In the genomic region with DNA sequence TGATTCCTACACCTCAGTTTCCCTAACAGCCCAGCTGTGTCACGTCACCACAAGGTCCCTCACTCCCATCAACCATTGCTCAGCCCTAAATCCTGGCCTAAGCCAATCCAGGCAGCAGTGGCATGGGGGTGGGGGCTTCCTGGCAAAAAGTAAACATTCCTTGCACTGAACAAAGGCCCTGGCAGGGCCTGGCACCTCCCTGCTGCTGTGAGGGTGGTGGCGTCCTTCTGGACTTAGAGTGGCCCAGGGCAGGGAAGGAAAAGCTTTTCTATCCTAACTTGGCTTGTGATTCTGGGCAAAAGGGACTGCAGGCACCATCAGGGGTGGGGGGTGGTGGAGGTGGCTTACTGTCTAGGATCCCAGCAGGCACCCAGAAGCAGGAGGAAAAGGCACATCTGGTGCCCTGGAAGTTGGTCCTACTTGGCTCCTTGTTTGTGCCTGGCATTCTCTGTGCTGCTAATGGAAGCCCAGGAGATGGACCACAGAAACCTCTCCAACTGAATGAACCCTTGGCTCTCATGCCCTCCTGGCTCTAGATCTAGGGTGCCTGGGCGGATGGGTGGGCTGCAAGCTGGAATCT, we compare ENCODE assay signal across 10 mouse cellular contexts. TPM values are rescaled to one million over a fixed set of nuclear protein-coding genes. Genes with fewer than 3 reads are reported as not detected.
DNase-seq lines count a peak whose midpoint lies in the region; ATAC-seq and TF ChIP-seq lines count a peak whose summit lies in the region.
"Had no signal": no experiment of that assay in that cellular context is flagged by ENCODE, and none has a peak within 500 bp of the region (broad histone marks: within the 10 kb centered on the region; RNA-seq: fewer than 3 reads in every experiment).

No protein-coding gene starts in this region.

- no peak for TF ChIP-seq EP300 in stomach, postnatal 0 days (optimal IDR thresholded peaks at IDR 0.05)

- H3K36me3 ChIP-seq in midbrain, embryonic 13.5 days, result peaks cover 44% of the 10 kb centered on the region
- no peaks in the 10 kb centered on the region; the same call in 1 of the 2 replicates for H3K36me3 ChIP-seq in midbrain, embryonic 11.5 days (ENCODE audit: control insufficient read depth, insufficient read depth, low read length)
- peaks cover 18% of the 10 kb centered on the region for H3K36me3 ChIP-seq in limb, embryonic 15.5 days
- no peaks in the 10 kb centered on the region; the same call in 1 of the 2 replicates for H3K36me3 ChIP-seq in stomach, postnatal 0 days (ENCODE audit: control insufficient read depth, insufficient read depth, low read length)

- 0 out of 2 replicates have a peak overlapping the region, but pooled peaks have one; percentile 21 for H3K27ac ChIP-seq in midbrain, embryonic 13.5 days
- H3K27ac ChIP-seq in midbrain, embryonic 11.5 days (ENCODE audit: low read depth, low read length), result no peak overlapping the region
- H3K27ac ChIP-seq in limb, embryonic 15.5 days, result peak overlapping the region; percentile 79
- peak overlapping the region; percentile 82 for H3K27ac ChIP-seq in stomach, postnatal 0 days (replicated peaks)

- H3K9ac ChIP-seq in midbrain, embryonic 13.5 days (replicated peaks), result no peak overlapping the region; the same call in 1 of the 2 replicates
- no peak overlapping the region for H3K9ac ChIP-seq in midbrain, embryonic 11.5 days (ENCODE audit: low read length)
- no peak overlapping the region for H3K9ac ChIP-seq in limb, embryonic 15.5 days
- H3K9ac ChIP-seq in stomach, postnatal 0 days (ENCODE audit: low read length), result no peak overlapping the region

- H3K9me3 ChIP-seq in midbrain, embryonic 13.5 days, result no peaks in the 10 kb centered on the region
- no peaks in the 10 kb centered on the region for H3K9me3 ChIP-seq in midbrain, embryonic 11.5 days (ENCODE audit: control insufficient read depth, low read length)
- no peaks in the 10 kb centered on the region for H3K9me3 ChIP-seq in limb, embryonic 15.5 days
- H3K9me3 ChIP-seq in stomach, postnatal 0 days (ENCODE audit: control insufficient read depth, low read length), result no peaks in the 10 kb centered on the region

- 74% methylated on average over 3 of the region's 3 CpGs for WGBS in midbrain, embryonic 13.5 days
- 82% methylated on average over 3 of the region's 3 CpGs for WGBS in midbrain, embryonic 11.5 days
- 66% methylated on average over 3 of the region's 3 CpGs for WGBS in limb, embryonic 15.5 days
- 42% methylated on average over 3 of the region's 3 CpGs for WGBS in stomach, postnatal 0 days

- no peaks in the 10 kb centered on the region for H3K27me3 ChIP-seq in midbrain, embryonic 13.5 days
- no peaks in the 10 kb centered on the region for H3K27me3 ChIP-seq in midbrain, embryonic 11.5 days (ENCODE audit: control insufficient read depth, insufficient read depth, low read length)
- no peaks in the 10 kb centered on the region for H3K27me3 ChIP-seq in limb, embryonic 15.5 days
- no peaks in the 10 kb centered on the region for H3K27me3 ChIP-seq in stomach, postnatal 0 days (ENCODE audit: control insufficient read depth, insufficient read depth, low read length)

- H3K4me3 ChIP-seq in midbrain, embryonic 13.5 days (replicated peaks), result no peak overlapping the region
- no peak overlapping the region for H3K4me3 ChIP-seq in midbrain, embryonic 11.5 days (ENCODE audit: low read depth, low read length)
- H3K4me3 ChIP-seq in limb, embryonic 15.5 days, result no peak overlapping the region
- no peak overlapping the region for H3K4me3 ChIP-seq in stomach, postnatal 0 days (ENCODE audit: low read depth, low read length)

- H3K4me1 ChIP-seq in midbrain, embryonic 13.5 days (replicated peaks), result peaks cover 97% of the 10 kb centered on the region
- H3K4me1 ChIP-seq in midbrain, embryonic 11.5 days (ENCODE audit: control insufficient read depth, insufficient read depth, low read length), result peaks cover 60% of the 10 kb centered on the region
- H3K4me1 ChIP-seq in limb, embryonic 15.5 days, result peaks cover 98% of the 10 kb centered on the region
- H3K4me1 ChIP-seq in stomach, postnatal 0 days (replicated peaks; ENCODE audit: control insufficient read depth, insufficient read depth), result peaks cover 55% of the 10 kb centered on the region

- H3K4me2 ChIP-seq in midbrain, embryonic 13.5 days (replicated peaks), result no peak overlapping the region
- H3K4me2 ChIP-seq in midbrain, embryonic 11.5 days, result no peak overlapping the region
- 0 out of 2 replicates have a peak overlapping the region, but pooled peaks have one; percentile 3 for H3K4me2 ChIP-seq in limb, embryonic 15.5 days
- H3K4me2 ChIP-seq in stomach, postnatal 0 days (replicated peaks; ENCODE audit: low read depth), result no peak overlapping the region

- no peak for TF ChIP-seq CTCF in stomach, postnatal 0 days (IDR thresholded peaks at IDR 0.05; ENCODE audit: low read depth)

- DNase-seq in heart, adult 11 months, result peak; percentile 93
- no peak for DNase-seq in heart, adult 9 months (ENCODE audit: low spot score in 2 of 2)
- DNase-seq in midbrain, embryonic 11.5 days (ENCODE audit: low spot score, missing footprints), result no peak
- no peak for DNase-seq in stomach, postnatal 0 days (ENCODE audit: low spot score)
- no peak for DNase-seq in adrenal gland, postnatal 36 days
- DNase-seq in right cerebral cortex, postnatal 10 days (ENCODE audit: low spot score in 2 of 2), result no peak
- DNase-seq: cerebellum, postnatal 14 days had no signal

- ATAC-seq in midbrain, embryonic 13.5 days, result no peak
- no peak for ATAC-seq in midbrain, embryonic 11.5 days (ENCODE audit: low FRiP score)
- no peak for ATAC-seq in limb, embryonic 15.5 days (ENCODE audit: insufficient number of reproducible peaks, low FRiP score, low TSS enrichment, low read depth)
- ATAC-seq in stomach, postnatal 0 days (ENCODE audit: low FRiP score, low TSS enrichment), result no peak

RNA-seq across cellular contexts. Expression of a gene that starts 7.6 kb away (rescaled TPM):
- 18.9 and 24.6 TPM in 2 replicates for polyA plus RNA-seq in midbrain, embryonic 13.5 days (2015; fragmentation: Nextera tagmentation; extraction: Ambion mirVana)
- polyA plus RNA-seq in midbrain, embryonic 11.5 days (2014; fragmentation: Nextera tagmentation; extraction: Ambion mirVana), result 9.6 and 11.9 TPM in 2 replicates
- 26.6 and 38.2 TPM in 2 replicates for polyA plus RNA-seq in limb, embryonic 15.5 days (2015; fragmentation: Nextera tagmentation; extraction: Ambion mirVana)
- 11.7 and 15.1 TPM in 2 replicates for polyA plus RNA-seq in stomach, postnatal 0 days (2015; fragmentation: Nextera tagmentation; extraction: Ambion mirVana)
- 10 to 100 TPM; 22.6 to 41.3 TPM for total RNA-seq in adrenal gland, postnatal 36 days (2021)

RNA-seq across cellular contexts. Expression of a gene that starts 23.2 kb away (rescaled TPM):
- 2.4 and 2.7 TPM in 2 replicates for polyA plus RNA-seq in midbrain, embryonic 13.5 days (2015; fragmentation: Nextera tagmentation; extraction: Ambion mirVana)
- 1.1 and 1.4 TPM in 2 replicates for polyA plus RNA-seq in midbrain, embryonic 11.5 days (2014; fragmentation: Nextera tagmentation; extraction: Ambion mirVana)
- polyA plus RNA-seq in limb, embryonic 15.5 days (2015; fragmentation: Nextera tagmentation; extraction: Ambion mirVana), result 2.8 TPM in 2 replicates
- 2.1 and 2.9 TPM in 2 replicates for polyA plus RNA-seq in stomach, postnatal 0 days (2015; fragmentation: Nextera tagmentation; extraction: Ambion mirVana)
- not detected for total RNA-seq in adrenal gland, postnatal 36 days (2021)
- total RNA-seq: gastrocnemius, adult 8-10 months had no signal

RNA-seq across cellular contexts. Expression of a gene that starts 33.4 kb away (rescaled TPM):
- 18.7 and 22.0 TPM in 2 replicates for polyA plus RNA-seq in midbrain, embryonic 13.5 days (2015; fragmentation: Nextera tagmentation; extraction: Ambion mirVana)
- polyA plus RNA-seq in midbrain, embryonic 11.5 days (2014; fragmentation: Nextera tagmentation; extraction: Ambion mirVana), result 11.2 and 11.7 TPM in 2 replicates
- 5.0 and 5.1 TPM in 2 replicates for polyA plus RNA-seq in limb, embryonic 15.5 days (2015; fragmentation: Nextera tagmentation; extraction: Ambion mirVana)
- polyA plus RNA-seq in stomach, postnatal 0 days (2015; fragmentation: Nextera tagmentation; extraction: Ambion mirVana), result 0.95 and 1.1 TPM in 2 replicates
- total RNA-seq in adrenal gland, postnatal 36 days (2021), result 1 to 10 TPM in 1 of 2 experiments, under 1 TPM in 1; 0.30 to 1.0 TPM
